ENCODE assay signal across 33 mouse cellular contexts in genomic region chr15:40356096-40356495, GRCm38 (mm10).
"Had no signal": no experiment of that assay in that cellular context is flagged by ENCODE, and none has a peak within 500 bp of the region (broad histone marks: within the 10 kb centered on the region; RNA-seq: fewer than 3 reads in every experiment).

No protein-coding gene starts in this region.

- DNase-seq: heart, postnatal 10 days; heart, postnatal 14 days; heart, postnatal 36 days; heart, postnatal 4 days; kidney, adult 11 months; kidney, adult 2 months; kidney, adult 8-10 months; kidney, adult 9 months; kidney, postnatal 10 days; kidney, postnatal 14 days; kidney, postnatal 25 days; kidney, postnatal 36 days; kidney, postnatal 4 days; layer of hippocampus, adult 9-11 months; layer of hippocampus, postnatal 36 days had no signal

- H3K36me3 ChIP-seq: heart, embryonic 10.5 days; heart, embryonic 12.5 days; heart, embryonic 13.5 days; heart, embryonic 15.5 days; hindbrain, embryonic 10.5 days; hindbrain, embryonic 12.5 days; hindbrain, embryonic 13.5 days; hindbrain, embryonic 15.5 days; intestine, embryonic 15.5 days; kidney, embryonic 15.5 days had no signal

- H3K9ac ChIP-seq: heart, embryonic 12.5 days; heart, embryonic 13.5 days; heart, embryonic 15.5 days; hindbrain, embryonic 12.5 days; hindbrain, embryonic 13.5 days; hindbrain, embryonic 14.5 days; hindbrain, embryonic 15.5 days; intestine, embryonic 15.5 days; kidney, embryonic 15.5 days had no signal

- H3K27ac ChIP-seq: heart, embryonic 10.5 days; heart, embryonic 13.5 days; heart, embryonic 15.5 days; hindbrain, embryonic 10.5 days; hindbrain, embryonic 12.5 days; hindbrain, embryonic 13.5 days; hindbrain, embryonic 14.5 days; hindbrain, embryonic 15.5 days; hindbrain, postnatal 0 days; intestine, embryonic 15.5 days; kidney, embryonic 15.5 days; kidney, postnatal 0 days; layer of hippocampus, adult 2 months had no signal

- H3K4me3 ChIP-seq: heart, embryonic 10.5 days; heart, embryonic 12.5 days; heart, embryonic 13.5 days; heart, embryonic 15.5 days; hindbrain, embryonic 10.5 days; hindbrain, embryonic 12.5 days; hindbrain, embryonic 13.5 days; hindbrain, embryonic 15.5 days; intestine, embryonic 15.5 days; kidney, embryonic 15.5 days; layer of hippocampus, adult 2 months had no signal

- H3K4me2 ChIP-seq: heart, embryonic 11.5 days; heart, embryonic 12.5 days; heart, embryonic 13.5 days; heart, embryonic 15.5 days; hindbrain, embryonic 12.5 days; hindbrain, embryonic 13.5 days; hindbrain, embryonic 14.5 days; hindbrain, embryonic 15.5 days; intestine, embryonic 15.5 days; kidney, embryonic 15.5 days had no signal

- ATAC-seq: hindbrain, embryonic 16.5 days; hindbrain, postnatal 0 days; intestine, embryonic 15.5 days; intestine, embryonic 16.5 days; intestine, postnatal 0 days had no signal

- H3K4me1 ChIP-seq: heart, embryonic 15.5 days; hindbrain, embryonic 10.5 days; hindbrain, embryonic 12.5 days; hindbrain, embryonic 13.5 days; hindbrain, embryonic 15.5 days; intestine, embryonic 15.5 days had no signal

- H3K27me3 ChIP-seq: heart, embryonic 12.5 days; heart, embryonic 13.5 days; heart, embryonic 15.5 days; hindbrain, embryonic 12.5 days; hindbrain, embryonic 13.5 days; hindbrain, embryonic 15.5 days; intestine, embryonic 15.5 days; kidney, embryonic 15.5 days had no signal
